Mouse (Mus musculus) liver, postnatal 0 days (tissue): ENCODE data around the gene Efhd1.

Experiments used
- CTCF ChIP-seq: sonication (generic); IDR thresholded peaks from 2 replicates; pipeline ENCODE4 v1.5.1; 2016; ENCODE audit warnings: antibody characterized with exemption, low read depth
- EP300 ChIP-seq: IDR thresholded peaks from 2 replicates; pipeline ENCODE4 v1.6.1; 2016; ENCODE audit warnings: antibody characterized with exemption, low read depth, mild to moderate bottlenecking

- TF ChIP-seq CTCF (no peak), EP300 (no peak)
Observed at GRCm38 (mm10) chr1:87255173-87255572, 9.0 kb upstream of the Efhd1 start.
